Mouse (Mus musculus) inflammation-experienced regulatory T-cells, adult 6 months (primary cell): ENCODE data around the gene Prkcsh. TPM values are rescaled to one million over a fixed set of nuclear protein-coding genes. Genes with fewer than 3 reads are reported as not detected.

Source experiments
- ATAC-seq: one replicate; pipeline ENCODE4 v1.8.0; 2017
- polyA plus RNA-seq, 3 experiments: library from polyadenylated mRNA; unstranded; fragments of 100-300 nt; shearing (Covaris generic); gene quantifications; one replicate each; pipeline ENCODE4 v1.2.1; 2017

Gene Prkcsh
- polyA plus RNA-seq, 3 experiments from 2014 or later: 30.8 to 47.7 (median 36.1) TPM

GRCm38 (mm10) chr9:22049721-22050270, 47.2 kb downstream of the Prkcsh start:
- no peak for ATAC-seq

GRCm38 (mm10) chr9:22050351-22050889, 47.8 kb downstream of the Prkcsh start:
- ATAC-seq: peak; percentile 6

- ATAC-seq: no peak
Measured at GRCm38 (mm10) chr9:22051161-22051957, 48.8 kb downstream of the Prkcsh start.

- no peak for ATAC-seq
Measured at GRCm38 (mm10) chr9:22051958-22052254, 49.3 kb downstream of the Prkcsh start, which contains the start of gene Elavl3. Elavl3 (minus strand) TSS chr9:22052023.

DNA sequence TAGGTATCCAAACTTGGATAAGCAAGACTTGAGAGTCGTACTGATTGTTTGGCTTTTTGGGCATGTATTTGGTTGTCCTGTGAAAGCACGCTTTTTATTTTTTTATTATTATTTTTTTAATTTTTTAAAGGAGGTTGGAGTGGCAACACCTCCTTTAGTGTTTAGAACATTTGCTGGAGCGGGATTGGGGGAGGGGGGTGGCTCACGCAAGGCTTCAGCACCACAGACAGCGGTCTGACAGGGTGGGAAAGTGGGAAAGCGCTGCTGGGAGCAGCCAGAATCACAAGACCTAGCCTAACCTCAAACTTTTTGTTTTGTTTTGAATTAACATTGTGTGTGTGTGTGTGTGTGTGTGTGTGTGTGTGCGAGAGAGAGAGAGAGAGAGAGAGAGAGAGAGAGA, 51.1 kb downstream of the Prkcsh start:
- ATAC-seq: no peak

DNA sequence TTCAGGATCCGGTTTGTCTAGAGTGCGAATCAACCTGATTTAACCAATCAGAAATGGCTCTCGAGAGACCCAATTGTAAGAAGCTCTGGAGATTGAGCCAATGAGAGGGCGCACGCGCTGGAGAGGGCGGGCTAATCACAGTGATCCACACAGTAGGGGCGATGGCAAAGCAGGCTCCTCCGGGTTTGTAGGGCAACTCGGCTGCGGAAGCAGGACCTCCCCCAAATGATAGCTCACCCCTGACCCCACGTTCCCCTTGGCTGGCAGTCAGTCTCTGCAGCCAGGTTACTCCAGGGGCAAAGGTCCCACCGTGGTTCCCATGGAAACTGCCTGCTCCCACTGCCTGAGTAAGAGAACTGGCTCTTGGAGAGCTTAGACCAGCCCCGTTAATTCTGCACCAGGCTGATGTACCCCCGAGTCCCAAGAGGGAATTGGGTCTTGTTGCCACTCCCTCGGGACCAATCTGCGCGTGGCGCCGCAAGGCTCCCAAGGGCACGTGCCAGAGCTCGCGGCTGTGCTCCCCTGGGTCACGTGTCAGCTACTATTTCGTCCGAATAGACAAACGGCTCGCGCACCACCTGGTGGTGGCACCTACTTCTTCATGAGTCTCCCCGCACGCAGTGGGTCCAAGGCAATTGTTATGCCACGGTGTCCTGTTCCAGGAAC, 51.9 kb downstream of the Prkcsh start:
- ATAC-seq: peak; percentile 69

GRCm38 (mm10) chr9:22055713-22056112, 53.1 kb downstream of the Prkcsh start:
- ATAC-seq: no peak

DNA sequence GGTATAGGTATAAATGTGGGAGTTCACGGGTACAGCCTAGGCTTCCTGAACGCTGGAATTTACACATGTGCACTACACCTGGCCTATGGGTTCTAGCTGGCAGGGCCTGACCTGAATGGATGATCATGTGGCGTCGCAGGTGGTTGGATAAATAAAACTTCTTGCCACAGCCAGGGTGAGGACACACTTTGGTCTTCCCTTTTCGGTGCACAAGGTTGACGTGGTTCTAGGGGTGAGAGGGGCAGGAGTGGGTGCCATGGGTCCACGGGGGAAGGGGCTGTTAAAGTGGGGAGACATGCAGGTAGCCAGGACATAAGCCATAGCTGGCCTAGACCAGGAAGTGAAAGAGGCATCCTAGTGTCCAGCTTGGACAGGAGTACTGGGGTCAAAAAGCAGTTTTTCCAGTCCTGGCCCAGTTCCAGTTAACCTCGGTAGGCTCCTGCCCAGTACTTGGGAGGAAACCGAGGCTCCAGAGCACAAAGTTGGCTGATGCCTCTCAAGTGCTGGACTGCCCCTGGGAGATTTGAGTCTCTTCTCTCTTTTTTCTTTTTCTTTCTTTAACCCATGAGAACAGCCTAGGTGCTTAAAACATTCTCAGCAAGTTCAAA, 53.8 kb downstream of the Prkcsh start:
- ATAC-seq: no peak

- ATAC-seq: no peak
Measured at GRCm38 (mm10) chr9:22057031-22057517, 54.5 kb downstream of the Prkcsh start.

DNA sequence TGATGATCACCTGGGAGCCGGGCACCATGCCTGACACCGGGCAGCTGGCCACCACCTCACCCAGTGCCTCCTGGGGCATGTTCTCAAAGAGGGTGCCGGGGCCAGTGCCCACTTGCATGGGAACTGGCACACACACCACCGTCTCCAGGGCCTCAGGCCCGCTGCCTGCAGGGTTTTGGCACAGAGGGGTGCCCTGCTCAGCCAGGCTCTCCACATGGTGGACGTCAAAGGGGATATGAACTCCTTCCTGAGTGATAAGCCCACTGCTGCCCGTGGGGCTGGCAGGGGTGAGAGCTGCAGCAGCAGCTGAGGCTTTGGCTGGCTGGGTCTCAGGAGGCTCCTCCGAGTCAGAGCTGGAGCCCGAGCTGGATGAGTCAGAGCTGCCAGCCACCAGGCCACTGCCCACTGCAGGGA, 55.4 kb downstream of the Prkcsh start:
- no peak for ATAC-seq

- ATAC-seq: no peak
Measured at GRCm38 (mm10) chr9:22061339-22061738, 58.7 kb downstream of the Prkcsh start.

Other genes starting within 250 kb of the Prkcsh start
- 10 to 100 TPM in 1 of 3 experiments, 1 to 10 TPM in 2; 5.5 to 54.9 (median 8.6) TPM for gene Spc24, start 242.5 kb upstream of the Prkcsh start, polyA plus RNA-seq
- not detected for gene Kank2, start 204.1 kb upstream of the Prkcsh start, polyA plus RNA-seq
- gene Angptl8, start 167.3 kb upstream of the Prkcsh start, polyA plus RNA-seq: not detected
- gene Dock6, start 150.2 kb upstream of the Prkcsh start, polyA plus RNA-seq: 1 to 10 TPM; 1.7 to 2.1 (median 1.9) TPM
- 1 to 10 TPM; 7.4 to 9.6 (median 8.9) TPM for gene Rab3d, start 84.6 kb upstream of the Prkcsh start, polyA plus RNA-seq
- gene Ccdc159, start 75.3 kb upstream of the Prkcsh start, polyA plus RNA-seq: not detected
- gene Tmem205, start 75.2 kb upstream of the Prkcsh start, polyA plus RNA-seq: 10 to 100 TPM in 1 of 3 experiments, 1 to 10 TPM in 2; 8.8 to 11.1 (median 9.7) TPM
- gene Plppr2, start 65.8 kb upstream of the Prkcsh start, polyA plus RNA-seq: 1 to 10 TPM in 1 of 3 experiments, under 1 TPM in 2; 0.26 to 1.2 (median 0.45) TPM
- gene Swsap1, start 47.1 kb upstream of the Prkcsh start, polyA plus RNA-seq: 1 to 10 TPM; 3.6 to 6.2 (median 4.9) TPM
- gene Epor, start 39.3 kb upstream of the Prkcsh start, polyA plus RNA-seq: under 1 TPM in 2 of 3 experiments, not detected in 1; 0.31 to 0.38 TPM
- gene Rgl3, start 13.4 kb upstream of the Prkcsh start, polyA plus RNA-seq: not detected
- gene Ccdc151, start 172 bp upstream of the Prkcsh start, polyA plus RNA-seq: not detected
- not detected for gene Elavl3, start 49.2 kb downstream of the Prkcsh start, polyA plus RNA-seq
- gene Gm49318, start 68.5 kb downstream of the Prkcsh start, polyA plus RNA-seq: not detected
- gene Zfp653, start 68.6 kb downstream of the Prkcsh start, polyA plus RNA-seq: 1 to 10 TPM; 2.9 to 7.0 (median 6.5) TPM
- gene Ecsit, start 82.6 kb downstream of the Prkcsh start, polyA plus RNA-seq: 10 to 100 TPM; 27.7 to 40.0 (median 37.7) TPM
- gene Cnn1, start 96.4 kb downstream of the Prkcsh start, polyA plus RNA-seq: under 1 TPM; 0.20 to 0.36 (median 0.32) TPM
- gene Elof1, start 114.4 kb downstream of the Prkcsh start, polyA plus RNA-seq: 10 to 100 TPM; 76.4 to 98.9 (median 89.4) TPM
- gene Acp5, start 132.9 kb downstream of the Prkcsh start, polyA plus RNA-seq: 100 to 1,000 TPM; 155 to 257 (median 245) TPM
- 10 to 100 TPM; 40.1 to 46.8 (median 43.2) TPM for gene Pigyl, start 154.0 kb downstream of the Prkcsh start, polyA plus RNA-seq
- not detected for gene Zfp872, start 185.3 kb downstream of the Prkcsh start, polyA plus RNA-seq
- gene Zfp809, start 222.9 kb downstream of the Prkcsh start, polyA plus RNA-seq: 10 to 100 TPM; 39.0 to 42.2 (median 40.6) TPM